Mouse (Mus musculus): ENCODE results near the gene 2010111I01Rik. TPM values are rescaled to one million over a fixed set of nuclear protein-coding genes. Genes with fewer than 3 reads are reported as not detected.

Gene 2010111I01Rik
- polyA plus RNA-seq, 1 experiment from 2014 or later, result 27.7 TPM

- Histone ChIP-seq H3K4me3 (no peak overlapping the region), H3K4me2 (no peak overlapping the region), H3K9ac (no peak overlapping the region), H3K27ac (replicated peaks) (no peak overlapping the region), H3K27me3 (no peaks in the 10 kb centered on the region), H3K4me1 (replicated peaks) (0 out of 2 replicates have a peak, but pooled peaks cover 9% of the 10 kb centered on the region), H3K9me3 (no peaks in the 10 kb centered on the region), H3K36me3 (no peaks in the 10 kb centered on the region)
- ATAC-seq (ENCODE audit: low FRiP score, low read depth), result no peak
- WGBS, result 83% methylated on average over 10 of the region's 10 CpGs
Measured at GRCm38 (mm10) chr13:63156264-63156663, 191.6 kb downstream of the 2010111I01Rik start.

- WGBS, result 59% methylated on average over 11 of the region's 11 CpGs
- Histone ChIP-seq H3K4me1 (replicated peaks) (peaks cover 4% of the 10 kb centered on the region; the same call in 1 of the 2 replicates), H3K4me3 (no peak overlapping the region), H3K27me3 (no peaks in the 10 kb centered on the region), H3K4me2 (no peak overlapping the region), H3K27ac (replicated peaks) (no peak overlapping the region), H3K9ac (no peak overlapping the region), H3K36me3 (no peaks in the 10 kb centered on the region), H3K9me3 (no peaks in the 10 kb centered on the region)
- ATAC-seq (ENCODE audit: low FRiP score, low read depth), result no peak; the same call in 1 of the 2 replicates
Measured at GRCm38 (mm10) chr13:63170282-63171073, 205.8 kb downstream of the 2010111I01Rik start.

- 23% methylated on average over 13 of the region's 13 CpGs for WGBS
- no peaks in the 10 kb centered on the region for H3K27me3 ChIP-seq
- no peak overlapping the region for H3K4me2 ChIP-seq
- H3K4me3 ChIP-seq, result no peak overlapping the region
- peaks cover 4% of the 10 kb centered on the region; the same call in 1 of the 2 replicates for H3K4me1 ChIP-seq (replicated peaks)
- H3K36me3 ChIP-seq, result no peaks in the 10 kb centered on the region
- no peak overlapping the region for H3K9ac ChIP-seq
- no peak overlapping the region for H3K27ac ChIP-seq (replicated peaks)
- ATAC-seq (ENCODE audit: low FRiP score, low read depth), result no peak
- H3K9me3 ChIP-seq, result no peaks in the 10 kb centered on the region
Measured at GRCm38 (mm10) chr13:63171347-63172096, 206.8 kb downstream of the 2010111I01Rik start.

- 81% methylated on average over 3 of the region's 3 CpGs for WGBS
- Histone ChIP-seq H3K9me3 (no peaks in the 10 kb centered on the region), H3K36me3 (no peaks in the 10 kb centered on the region), H3K4me2 (no peak overlapping the region), H3K9ac (no peak overlapping the region), H3K27me3 (no peaks in the 10 kb centered on the region), H3K4me1 (replicated peaks) (peaks cover 4% of the 10 kb centered on the region; the same call in 1 of the 2 replicates), H3K27ac (replicated peaks) (no peak overlapping the region), H3K4me3 (no peak overlapping the region)
- no peak for ATAC-seq (ENCODE audit: low FRiP score, low read depth)
Measured at GRCm38 (mm10) chr13:63172097-63172445, 207.4 kb downstream of the 2010111I01Rik start.

GRCm38 (mm10) chr13:63174252-63175020 lies 209.7 kb downstream of the 2010111I01Rik start:
- peaks cover 4% of the 10 kb centered on the region; the same call in 1 of the 2 replicates for H3K4me1 ChIP-seq (replicated peaks)
- no peaks in the 10 kb centered on the region for H3K36me3 ChIP-seq
- no peak overlapping the region for H3K9ac ChIP-seq
- no peaks in the 10 kb centered on the region for H3K27me3 ChIP-seq
- H3K4me2 ChIP-seq, result no peak overlapping the region
- 79% methylated on average over 6 of the region's 6 CpGs for WGBS
- H3K9me3 ChIP-seq, result no peaks in the 10 kb centered on the region
- no peak overlapping the region for H3K27ac ChIP-seq (replicated peaks)
- ATAC-seq (ENCODE audit: low FRiP score, low read depth), result no peak
- no peak overlapping the region for H3K4me3 ChIP-seq

GRCm38 (mm10) chr13:63176131-63176530 lies 211.4 kb downstream of the 2010111I01Rik start:
- Histone ChIP-seq H3K27me3 (no peaks in the 10 kb centered on the region), H3K4me1 (replicated peaks) (no peaks in the 10 kb centered on the region; the same call in 1 of the 2 replicates), H3K4me3 (no peak overlapping the region), H3K4me2 (no peak overlapping the region), H3K36me3 (no peaks in the 10 kb centered on the region), H3K9me3 (no peaks in the 10 kb centered on the region), H3K9ac (no peak overlapping the region), H3K27ac (replicated peaks) (no peak overlapping the region)
- ATAC-seq (ENCODE audit: low FRiP score, low read depth), result no peak
- WGBS, result 79% methylated on average over 4 of the region's 4 CpGs

- no peak for ATAC-seq (ENCODE audit: low FRiP score, low read depth)
- no peaks in the 10 kb centered on the region for H3K9me3 ChIP-seq
- H3K4me3 ChIP-seq, result no peak overlapping the region
- no peaks in the 10 kb centered on the region for H3K4me1 ChIP-seq (replicated peaks)
- no peak overlapping the region for H3K9ac ChIP-seq
- H3K27ac ChIP-seq (replicated peaks), result no peak overlapping the region
- H3K27me3 ChIP-seq, result no peaks in the 10 kb centered on the region
- no peak overlapping the region for H3K4me2 ChIP-seq
- 89% methylated on average over 4 of the region's 4 CpGs for WGBS
- no peaks in the 10 kb centered on the region for H3K36me3 ChIP-seq
Measured at GRCm38 (mm10) chr13:63177232-63177631, 212.5 kb downstream of the 2010111I01Rik start.

GRCm38 (mm10) chr13:63180641-63181235 lies 216.0 kb downstream of the 2010111I01Rik start:
- no peak for ATAC-seq (ENCODE audit: low FRiP score, low read depth)
- no peaks in the 10 kb centered on the region for H3K4me1 ChIP-seq (replicated peaks)
- no peaks in the 10 kb centered on the region for H3K9me3 ChIP-seq

GRCm38 (mm10) chr13:63184946-63185345 lies 220.3 kb downstream of the 2010111I01Rik start:
- no peak for ATAC-seq (ENCODE audit: low FRiP score, low read depth)

More at GRCm38 (mm10) chr13:63180641-63181235, 216.0 kb downstream of the 2010111I01Rik start:
- Histone ChIP-seq H3K27me3 (no peaks in the 10 kb centered on the region), H3K9ac (no peak overlapping the region), H3K36me3 (no peaks in the 10 kb centered on the region), H3K4me2 (no peak overlapping the region), H3K4me3 (no peak overlapping the region), H3K27ac (replicated peaks) (no peak overlapping the region)
- WGBS, result 80% methylated on average over 4 of the region's 4 CpGs

GRCm38 (mm10) chr13:63186217-63186616 lies 221.5 kb downstream of the 2010111I01Rik start:
- Histone ChIP-seq H3K27ac (replicated peaks) (no peak overlapping the region), H3K9me3 (no peaks in the 10 kb centered on the region), H3K4me3 (no peak overlapping the region), H3K9ac (no peak overlapping the region), H3K4me2 (no peak overlapping the region), H3K36me3 (0 out of 2 replicates have a peak, but pooled peaks cover under 1% of the 10 kb centered on the region), H3K4me1 (replicated peaks) (no peaks in the 10 kb centered on the region), H3K27me3 (no peaks in the 10 kb centered on the region)
- WGBS, result 38% methylated on average over 4 of the region's 4 CpGs
- peak; percentile 27; the same call in 1 of the 2 replicates for ATAC-seq (ENCODE audit: low FRiP score, low read depth)

More at GRCm38 (mm10) chr13:63184946-63185345, 220.3 kb downstream of the 2010111I01Rik start:
- Histone ChIP-seq H3K4me1 (replicated peaks) (no peaks in the 10 kb centered on the region), H3K4me2 (no peak overlapping the region), H3K4me3 (no peak overlapping the region), H3K36me3 (no peaks in the 10 kb centered on the region), H3K9ac (no peak overlapping the region), H3K27ac (replicated peaks) (no peak overlapping the region), H3K9me3 (no peaks in the 10 kb centered on the region), H3K27me3 (no peaks in the 10 kb centered on the region)
- WGBS, result 45% methylated on average over 6 of the region's 6 CpGs

- H3K9ac ChIP-seq, result no peak overlapping the region
- no peak overlapping the region for H3K4me2 ChIP-seq
- 0 out of 2 replicates have a peak, but pooled peaks cover 3% of the 10 kb centered on the region for H3K36me3 ChIP-seq
- no peaks in the 10 kb centered on the region for H3K9me3 ChIP-seq
- no peak overlapping the region for H3K27ac ChIP-seq (replicated peaks)
- 93% methylated on average over 1 of the region's 1 CpGs for WGBS
- no peaks in the 10 kb centered on the region for H3K27me3 ChIP-seq
- ATAC-seq (ENCODE audit: low FRiP score, low read depth), result no peak
- no peak overlapping the region for H3K4me3 ChIP-seq
- no peaks in the 10 kb centered on the region for H3K4me1 ChIP-seq (replicated peaks)
Measured at GRCm38 (mm10) chr13:63186642-63187041, 221.9 kb downstream of the 2010111I01Rik start.

Data from hindbrain, embryonic 15.5 days (tissue).